Mouse (Mus musculus) A20 (cell line): Measurements from ENCODE around the gene Gm44.
"Not testable (repeated sequence)": the region's sequence is repeated elsewhere in the genome, so short reads cannot be mapped to it uniquely, and the experiment has no call there.

Source experiments
- DNase-seq: peaks from one replicate; pipeline ENCODE4 v3.0.0-alpha.2; 2011; ENCODE audit warnings: low read depth, low spot score

The Gm44 gene

GRCm38 (mm10) chrX:90891842-90892241 lies at the start of gene Gm44:
Gene Gm44 (plus strand): TSS chrX:90892142.
- DNase-seq: no peak

GRCm38 (mm10) chrX:90927989-90928388 lies 36.0 kb downstream of the Gm44 start:
- peak; percentile 27 for DNase-seq

- not testable (repeated sequence) for DNase-seq
Observed at GRCm38 (mm10) chrX:90938211-90938610, 46.3 kb downstream of the Gm44 start.
